Mouse (Mus musculus) C2C12 (cell line): ENCODE measurements around the gene Aven.

Experiments used
- CEBPB ChIP-seq: IDR thresholded peaks from one replicate; pipeline ENCODE4 v1.6.1; 2011; ENCODE audit warnings: low read depth, mild to moderate bottlenecking, control low read depth, moderate library complexity
- CTCF ChIP-seq: IDR thresholded peaks from one replicate; pipeline ENCODE4 v1.5.1; 2011; ENCODE audit not compliant: control insufficient read depth, insufficient read depth, insufficient read length
- MAX ChIP-seq: IDR thresholded peaks from one replicate; pipeline ENCODE4 v1.6.1; 2011; ENCODE audit warnings: mild to moderate bottlenecking, control low read depth
- MYOD1 ChIP-seq: IDR thresholded peaks from one replicate; pipeline ENCODE4 v1.6.1; 2011; ENCODE audit warnings: low read depth; ENCODE audit not compliant: control insufficient read depth, insufficient read length
- MYOG ChIP-seq: IDR thresholded peaks from one replicate; pipeline ENCODE4 v1.6.1; 2011; ENCODE audit not compliant: control insufficient read depth, insufficient read length; ENCODE audit errors: extremely low read depth
- USF1 ChIP-seq: IDR thresholded peaks from one replicate; pipeline ENCODE4 v1.6.1; 2011; ENCODE audit warnings: low read depth, mild to moderate bottlenecking, control low read depth, moderate library complexity

DNA sequence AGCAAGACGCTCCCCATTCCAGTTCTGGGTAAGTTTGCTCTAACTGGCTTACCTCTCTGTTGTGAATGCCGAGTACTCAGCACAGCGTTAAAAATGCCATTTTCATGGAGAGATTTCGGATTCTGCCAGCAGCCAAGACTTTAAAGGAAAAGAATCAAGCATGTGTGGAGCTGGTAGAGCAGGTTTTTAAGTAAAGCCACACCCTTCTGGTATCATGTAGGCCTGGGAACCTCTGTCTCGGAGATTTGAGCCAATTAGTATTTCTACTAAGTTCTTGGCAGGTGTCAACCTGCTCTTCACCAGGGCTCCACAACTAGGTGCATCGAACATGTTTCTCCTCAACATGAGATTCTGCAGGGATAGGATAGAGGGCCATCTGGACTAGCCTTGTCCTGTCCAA is 16.2 kb upstream of the Aven start:
- TF ChIP-seq CTCF = no peak
- TF ChIP-seq MAX = no peak
- no peak for TF ChIP-seq USF1
- no peak for TF ChIP-seq MYOG
- TF ChIP-seq MYOD1 = no peak
- no peak for TF ChIP-seq CEBPB
